Mouse (Mus musculus) kidney, embryonic 14.5 days (tissue): Measurements from ENCODE around the gene Vmn1r31. TPM values are rescaled to one million over a fixed set of nuclear protein-coding genes. Genes with fewer than 3 reads are reported as not detected.

ENCODE experiments used
- ATAC-seq: fragments of 200-750 bp; cut with Nextera tagmentation; 2 replicates; pipeline ENCODE4 v1.8.0; 2017; ENCODE audit warnings: moderate number of reproducible peaks, mild to moderate bottlenecking, moderate TSS enrichment, moderate library complexity; ENCODE audit not compliant: low FRiP score, low TSS enrichment
- H3K27ac ChIP-seq: fragments of 300-500 bp; sonication (generic); 2 replicates; pipeline ENCODE4 v1.5.1; 2014; ENCODE audit warnings: low read depth, mild to moderate bottlenecking, low read length, moderate library complexity, mixed read lengths
- H3K27me3 ChIP-seq: fragments of 300-500 bp; sonication (generic); 2 replicates; pipeline ENCODE4 v1.6.1; 2014; ENCODE audit warnings: mild to moderate bottlenecking, low read length; ENCODE audit not compliant: control insufficient read depth, insufficient read depth
- H3K36me3 ChIP-seq: fragments of 300-500 bp; sonication (generic); 2 replicates; pipeline ENCODE4 v1.6.1; 2014; ENCODE audit warnings: low read length, mixed read lengths; ENCODE audit not compliant: control insufficient read depth, insufficient read depth
- H3K4me1 ChIP-seq: fragments of 300-500 bp; sonication (generic); 2 replicates; pipeline ENCODE4 v1.6.1; 2014; ENCODE audit warnings: low read length, mixed read lengths; ENCODE audit not compliant: control insufficient read depth, insufficient read depth
- H3K4me2 ChIP-seq: fragments of 300-500 bp; sonication (generic); replicated peaks from 2 replicates; pipeline ENCODE4 v1.6.1; 2014; ENCODE audit warnings: low read depth, mild to moderate bottlenecking, low read length
- H3K4me3 ChIP-seq: fragments of 300-500 bp; sonication (generic); 2 replicates; pipeline ENCODE4 v1.5.1; 2014; ENCODE audit warnings: mild to moderate bottlenecking, low read length
- H3K9ac ChIP-seq: fragments of 300-500 bp; sonication (generic); 2 replicates; pipeline ENCODE4 v1.6.1; 2014; ENCODE audit warnings: low read depth, mild to moderate bottlenecking, low read length, moderate library complexity
- H3K9me3 ChIP-seq: fragments of 300-500 bp; sonication (generic); 2 replicates; pipeline ENCODE4 v1.6.1; 2016; ENCODE audit warnings: low read length; ENCODE audit not compliant: control insufficient read depth
- WGBS: fragments of 180-500 bp; shearing (Covaris S2); extraction: QIAGEN DNeasy Blood & Tissue Kit; methylation state at CpG from one replicate; pipeline ENCODE4 v1.1.7; 2014; 5-methylcytosine and 5-hydroxymethylcytosine counted together
- polyA plus RNA-seq: library from polyadenylated mRNA; unstranded; fragments of >200 nt; fragmentation: Nextera tagmentation; extraction: Ambion mirVana; gene quantifications from 2 replicates; pipeline ENCODE4 v1.2.1, GENCODE M21; 2014

Vmn1r31 gene
- polyA plus RNA-seq = not detected in 2 replicates

GRCm38 (mm10) chr6:58475230-58475629, at the start of gene Vmn1r31:
Gene Vmn1r31, minus strand, starts transcription at chr6:58475330.
- Histone ChIP-seq H3K4me1 (no peaks in the 10 kb centered on the region), H3K27ac (no peak within 1 kb of the TSS), H3K9me3 (no peaks in the 10 kb centered on the region), H3K36me3 (no peaks in the 10 kb centered on the region), H3K27me3 (no peaks in the 10 kb centered on the region), H3K4me3 (no peak within 1 kb of the TSS), H3K4me2 (no peak within 1 kb of the TSS), H3K9ac (no peak within 1 kb of the TSS)
- ATAC-seq = no peak
- whole genome bisulfite sequencing = 86% methylated on average over 1 of the region's 1 CpGs

GRCm38 (mm10) chr6:58443285-58443684, 31.8 kb downstream of the Vmn1r31 start, which contains the start of gene Vmn1r30:
Gene Vmn1r30, minus strand, starts transcription at chr6:58443385.
- Histone ChIP-seq H3K4me2 (no peak within 1 kb of the TSS), H3K27ac (no peak within 1 kb of the TSS), H3K9ac (no peak within 1 kb of the TSS), H3K4me1 (no peaks in the 10 kb centered on the region), H3K36me3 (no peaks in the 10 kb centered on the region), H3K4me3 (no peak within 1 kb of the TSS), H3K9me3 (no peaks in the 10 kb centered on the region), H3K27me3 (no peaks in the 10 kb centered on the region)
- ATAC-seq = no peak

Other genes with a start within 250 kb of the Vmn1r31 start
- not detected in 2 replicates for gene Vmn1r28, start 213.3 kb downstream of the Vmn1r31 start, polyA plus RNA-seq
- gene Vmn1r29, start 173.8 kb downstream of the Vmn1r31 start, polyA plus RNA-seq = not detected in 2 replicates
- gene Vmn1r30, start 31.9 kb downstream of the Vmn1r31 start, polyA plus RNA-seq = not detected in 2 replicates
- gene Abcg2, start 109.2 kb upstream of the Vmn1r31 start, polyA plus RNA-seq = 66.8 and 76.6 TPM in 2 replicates